Mouse (Mus musculus) kidney, adult 2 months (tissue): Measurements from ENCODE around the gene Smim27.

Experiments
- CTCF ChIP-seq: fragments of 200-500 bp; conservative IDR thresholded peaks from 2 replicates; pipeline ENCODE4 v1.5.1; 2011; ENCODE audit warnings: low read depth, mild to moderate bottlenecking, control low read depth, low read length, moderate library complexity, mixed read lengths; ENCODE audit not compliant: insufficient read depth, insufficient read length
- POLR2A ChIP-seq: fragments of 200-500 bp; IDR thresholded peaks from one replicate; pipeline ENCODE4 v1.6.1; 2011; ENCODE audit warnings: low read depth, low read length, control low read depth

DNA sequence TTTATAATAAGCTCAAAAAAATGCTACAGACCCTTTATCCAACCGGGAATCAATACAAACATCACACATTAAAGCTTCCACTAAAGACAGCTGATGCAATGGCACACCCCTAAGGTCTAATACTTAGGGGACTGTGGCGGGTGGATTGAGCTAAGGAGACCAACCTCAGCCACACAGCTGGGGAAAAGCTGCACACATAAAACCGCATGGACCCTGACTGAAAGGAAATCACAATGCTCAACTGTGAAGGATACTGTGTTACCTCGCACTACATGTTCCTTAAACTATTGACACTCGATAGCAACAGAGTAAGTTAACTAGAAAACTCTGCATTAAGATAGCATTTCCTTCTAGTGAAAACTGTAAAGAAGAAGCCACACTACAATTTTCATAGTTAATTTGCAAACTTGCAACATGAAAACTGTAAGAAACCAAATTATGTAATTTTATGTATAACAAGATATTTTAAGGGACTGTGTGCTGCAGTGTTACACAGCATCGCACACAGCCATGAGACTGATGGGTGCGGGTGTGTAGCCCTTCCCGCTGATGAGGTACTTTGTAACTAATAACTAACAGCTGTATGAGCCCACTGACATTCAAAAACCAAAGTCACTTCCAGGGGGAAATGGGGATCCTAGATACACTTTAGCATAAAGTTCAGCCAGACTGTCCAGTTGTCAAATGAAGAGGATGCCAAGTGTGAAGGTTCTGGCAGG is 14.8 kb upstream of the Smim27 start:
- TF ChIP-seq POLR2A = no peak
- TF ChIP-seq CTCF = no peak
